Mouse (Mus musculus) cerebellum, postnatal 4 days (tissue): ENCODE measurements at regions not wholly inside any gene's neighbourhood (a gene's known extent, or its start where the extent isn't known, plus 50 kb on each side); places are given as distances from the start of the nearest gene placed in this dataset.

Source experiments
- DNase-seq, 2 experiments: peaks; one replicate each; pipeline ENCODE4 v3.0.0; 2022; ENCODE audit warnings: low spot score in 2 of 2, mixed read lengths in 1 of 2

- DNase-seq, result peak in 1 of 2 experiments; percentile 16
These were observed 324.7 kb downstream of the 1700129C05Rik start for GRCm38 (mm10) chr14:58817961-58818504.

- DNase-seq, result no peak
These were observed 326.2 kb downstream of the 1700129C05Rik start for GRCm38 (mm10) chr14:58816540-58816876.

GRCm38 (mm10) chr14:58815616-58816539 lies 326.8 kb downstream of the 1700129C05Rik start:
- peak in 1 of 2 experiments; percentile 4 for DNase-seq

DNA sequence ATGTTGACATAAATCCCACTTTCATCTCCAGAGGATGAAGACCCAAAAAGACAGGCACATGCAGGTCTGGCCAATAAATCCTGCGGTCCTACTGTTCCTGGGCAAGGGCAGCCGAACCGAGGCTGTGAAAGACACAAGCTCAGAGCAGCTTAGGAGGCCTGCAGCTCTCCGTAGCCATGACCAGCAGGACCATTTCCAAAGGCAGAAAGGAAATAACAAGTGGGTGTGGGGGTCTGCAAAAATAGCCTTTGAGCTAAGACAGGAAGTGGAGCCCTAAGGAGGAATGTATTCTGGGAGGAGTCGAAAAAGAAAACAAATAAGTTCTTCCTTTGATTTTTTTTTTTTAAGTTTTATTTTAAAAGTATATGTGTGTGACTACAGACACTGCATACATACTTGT lies 330.1 kb downstream of the 1700129C05Rik start:
- DNase-seq, result no peak

GRCm38 (mm10) chr14:58801402-58801861 lies 341.3 kb downstream of the 1700129C05Rik start:
- DNase-seq, result no peak

- no peak for DNase-seq
These were observed 354.3 kb downstream of the 1700129C05Rik start for GRCm38 (mm10) chr14:58788190-58788945.

DNA sequence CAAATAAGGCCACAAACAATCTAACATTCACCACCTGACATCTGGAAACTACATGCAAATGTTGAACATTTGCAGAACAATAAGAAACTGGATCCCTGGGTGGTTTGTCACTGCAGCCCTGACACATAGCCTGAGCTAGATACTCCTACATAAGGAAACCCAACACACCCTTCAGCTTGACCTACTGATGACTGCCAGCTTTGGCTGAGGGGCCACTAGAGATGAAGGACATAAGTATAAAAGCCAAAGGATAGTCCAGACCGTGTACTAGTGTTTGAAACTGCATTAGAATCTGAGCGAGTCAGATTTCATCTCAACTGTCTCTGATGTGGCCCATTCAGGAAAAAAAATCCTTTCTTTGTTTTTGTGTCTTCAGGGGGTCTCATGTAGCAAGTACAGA lies 355.1 kb downstream of the 1700129C05Rik start:
- DNase-seq, result no peak

- peak in 1 of 2 experiments; percentile 39 for DNase-seq
These were observed 355.8 kb downstream of the 1700129C05Rik start for GRCm38 (mm10) chr14:58786791-58787491.

DNA sequence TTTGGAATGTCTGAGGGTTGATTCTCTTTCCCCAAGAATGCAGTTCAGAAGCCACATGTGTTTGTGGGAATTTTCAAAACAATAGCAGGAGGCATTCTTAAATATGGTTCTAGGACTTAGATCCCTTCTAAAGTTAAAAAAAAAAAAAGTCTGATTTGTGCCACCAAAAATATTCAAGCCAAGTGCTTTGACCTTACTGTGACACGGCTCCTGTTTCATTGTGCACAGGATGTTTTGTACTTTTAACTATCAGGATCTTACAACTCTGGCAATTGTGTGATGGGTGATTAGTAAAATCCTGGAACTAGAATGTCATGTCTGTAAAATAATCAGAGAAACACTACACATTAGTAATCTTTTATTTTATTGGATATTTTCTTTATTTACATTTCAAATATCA lies 359.5 kb downstream of the 1700129C05Rik start:
- no peak for DNase-seq

GRCm38 (mm10) chr14:58780306-58780705 lies 362.4 kb downstream of the 1700129C05Rik start:
- DNase-seq, result no peak

DNA sequence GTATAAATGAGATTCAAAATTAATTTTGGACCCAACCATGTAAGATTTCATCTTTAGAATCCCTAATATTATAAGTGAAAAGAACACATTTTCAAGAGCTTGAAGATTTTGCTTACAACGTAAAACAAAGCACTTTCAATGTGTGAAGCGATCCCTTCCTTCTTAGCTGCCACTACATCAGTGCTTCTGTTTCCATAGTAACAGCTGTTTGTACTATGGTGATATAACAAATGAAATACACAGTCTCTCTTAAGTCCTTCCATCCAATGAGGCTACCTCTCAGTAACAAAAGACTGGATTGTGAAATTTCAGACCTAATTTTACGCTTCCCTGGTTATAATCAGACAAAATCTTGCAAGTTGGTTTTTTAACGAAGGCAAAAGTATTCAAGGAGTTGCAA lies 364.0 kb downstream of the 1700129C05Rik start:
- no peak for DNase-seq

DNA sequence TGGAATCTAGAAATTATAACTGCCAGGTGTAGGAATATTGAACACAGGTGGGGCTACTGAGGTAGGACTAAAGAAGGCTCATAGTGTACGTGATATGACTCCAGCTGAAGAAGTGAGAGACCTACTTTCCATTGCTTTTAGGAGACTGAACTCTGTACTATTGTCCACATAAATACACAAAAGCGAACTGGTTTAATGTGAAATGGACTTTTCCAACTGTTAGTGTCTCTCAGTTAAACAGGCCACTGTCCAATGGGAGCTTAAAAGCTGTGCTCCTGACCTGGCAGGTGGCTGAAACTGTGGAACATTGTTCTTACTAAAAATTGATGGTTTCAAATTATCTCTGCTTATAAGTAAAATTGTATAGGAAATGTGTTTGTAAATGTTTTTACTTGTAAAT lies 381.4 kb downstream of the 1700129C05Rik start:
- no peak for DNase-seq

DNA sequence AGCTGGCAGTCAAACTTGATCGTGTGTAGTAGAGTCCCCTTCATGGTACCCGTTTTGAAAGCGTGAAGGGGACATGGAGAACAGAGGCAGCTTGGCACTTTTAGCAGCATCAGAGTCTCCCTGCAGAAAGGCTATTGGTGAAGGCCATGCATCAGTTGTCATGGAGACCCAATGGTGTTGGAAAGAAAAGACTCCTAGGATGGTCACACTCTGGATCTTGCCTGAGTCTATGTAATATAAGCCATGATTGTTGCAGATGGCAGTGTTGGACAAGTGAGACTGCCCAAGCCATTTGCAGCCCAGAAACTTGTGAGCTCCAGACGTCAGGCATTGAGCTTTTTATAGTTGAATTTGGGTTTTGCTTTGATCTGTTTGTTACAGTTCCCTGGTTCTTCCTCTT lies 382.9 kb downstream of the 1700129C05Rik start:
- no peak for DNase-seq

- no peak for DNase-seq
These were observed 388.9 kb downstream of the 1700129C05Rik start for GRCm38 (mm10) chr14:58753781-58754180.

DNA sequence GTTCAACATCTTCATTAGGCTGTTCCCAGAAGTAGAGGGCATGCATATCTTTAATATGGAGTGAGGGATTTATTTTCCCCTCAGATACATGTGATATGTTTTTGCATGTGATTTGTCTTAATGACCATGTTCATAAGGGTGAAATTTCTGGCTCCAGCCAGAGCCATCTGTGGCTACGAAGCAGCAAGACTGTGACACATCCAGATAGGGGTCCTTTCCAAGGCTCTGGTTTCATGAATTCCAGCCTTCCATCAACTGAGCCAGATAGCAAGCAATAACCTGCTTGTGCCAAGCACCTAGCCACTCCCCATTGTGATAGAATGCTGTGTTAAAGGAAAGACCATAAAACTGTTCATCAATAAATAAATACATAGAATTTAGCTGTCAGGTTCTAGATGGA lies 389.6 kb downstream of the 1700129C05Rik start:
- peak in 1 of 2 experiments; percentile 4 for DNase-seq

DNA sequence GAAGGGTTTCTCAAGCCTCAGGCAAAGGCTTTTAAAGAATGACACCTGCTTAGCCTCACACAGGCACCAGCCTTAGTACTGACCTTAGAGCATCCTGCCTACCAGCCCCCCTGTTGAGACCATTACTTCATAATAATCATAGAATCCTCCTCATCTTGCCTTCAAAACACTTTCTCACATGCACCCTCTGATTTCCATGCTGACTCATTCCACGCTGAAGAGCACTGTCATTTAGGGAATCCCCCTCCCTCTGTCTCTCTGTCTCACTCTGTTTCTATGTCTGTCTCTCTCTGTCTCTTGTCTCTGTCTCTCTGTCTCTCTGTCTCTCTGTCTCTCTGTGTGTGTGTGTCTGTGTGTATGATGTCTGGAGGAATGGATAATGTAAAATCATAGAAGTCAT lies 416.3 kb downstream of the 1700129C05Rik start:
- no peak for DNase-seq

GRCm38 (mm10) chr14:58714856-58715255 lies 427.8 kb downstream of the 1700129C05Rik start:
- DNase-seq, result no peak

- DNase-seq, result peak in 1 of 2 experiments; percentile 7
These were observed 432.8 kb downstream of the 1700129C05Rik start for GRCm38 (mm10) chr14:58709861-58710260.

DNA sequence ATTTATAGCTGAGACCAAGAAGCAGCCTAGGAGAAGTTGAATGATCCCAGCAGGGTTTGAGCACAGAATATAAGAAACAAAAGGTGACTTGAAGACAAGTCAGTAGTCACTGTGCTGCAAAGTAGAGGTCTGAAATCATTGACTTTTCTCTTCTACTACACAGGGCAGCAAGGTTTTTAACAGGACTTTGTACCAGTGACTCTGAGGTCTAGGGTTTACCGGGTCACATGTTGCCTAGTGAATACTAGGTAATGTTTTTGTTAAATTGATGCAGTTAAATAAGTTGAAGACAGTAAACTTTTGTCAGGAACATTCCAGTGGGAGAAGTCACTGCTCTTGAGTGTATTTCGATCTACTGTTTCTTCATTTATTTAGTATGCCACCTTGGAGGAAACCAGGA lies 433.4 kb downstream of the 1700129C05Rik start:
- DNase-seq, result no peak

GRCm38 (mm10) chr14:58701765-58702164 lies 440.9 kb downstream of the 1700129C05Rik start:
- DNase-seq, result peak; percentile 29 to 60

GRCm38 (mm10) chr14:58691129-58691828 lies 451.4 kb downstream of the 1700129C05Rik start:
- DNase-seq, result no peak
